Mouse (Mus musculus): ENCODE data around the gene Nmnat3. TPM values are rescaled to one million over a fixed set of nuclear protein-coding genes. Genes with fewer than 3 reads are reported as not detected.

The Nmnat3 gene
- polyA plus RNA-seq, 1 experiment: 12.9 TPM

DNA sequence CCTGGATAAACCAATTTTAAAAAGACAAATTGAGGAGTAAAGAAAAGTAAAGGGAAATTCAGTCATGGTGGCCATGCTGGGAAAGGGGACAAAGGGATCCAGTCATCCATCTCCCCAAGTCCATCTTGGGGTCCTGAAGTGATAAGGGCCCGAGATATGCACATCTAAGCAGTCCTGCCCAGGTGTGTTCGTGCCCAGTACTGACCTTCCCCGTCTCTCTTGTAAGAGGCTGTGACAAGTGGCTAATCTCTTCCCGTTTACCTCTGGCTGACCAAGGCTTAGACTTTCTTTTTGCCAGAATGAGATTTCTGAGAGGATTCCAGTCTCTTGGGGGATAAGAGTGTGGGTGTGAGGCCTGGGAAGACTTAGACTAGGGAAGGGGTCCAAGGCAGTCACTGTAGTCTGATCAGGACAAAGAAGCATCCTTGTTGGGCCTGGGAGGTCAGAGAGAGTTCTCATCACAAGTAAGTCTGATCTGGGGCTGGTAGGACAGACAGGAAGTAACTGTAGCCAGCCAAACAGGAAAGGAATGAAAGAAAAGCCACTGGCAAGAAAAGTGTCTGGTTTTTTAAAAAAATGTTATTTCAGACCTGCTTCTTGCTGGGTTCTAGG is 140.8 kb downstream of the Nmnat3 start:
- DNase-seq: no peak
- TF ChIP-seq CTCF (IDR thresholded peaks at IDR 0.05; ENCODE audit: borderline replicate concordance, control insufficient read depth, extremely low read depth, insufficient read depth, low read length, poor library complexity) (no peak), POLR2A (IDR thresholded peaks at IDR 0.05; ENCODE audit: control insufficient read depth, extremely low read depth, insufficient read depth, low read length, poor library complexity) (no peak)
- H3K27me3 ChIP-seq (ENCODE audit: control insufficient read depth, insufficient read depth, low read length): peaks cover 6% of the 10 kb centered on the region
- WGBS: 81% methylated on average over 4 of the region's 4 CpGs
- no peaks in the 10 kb centered on the region; the same call in 1 of the 2 replicates for H3K4me1 ChIP-seq (replicated peaks; ENCODE audit: control insufficient read depth, insufficient read depth, low read length)
- no peak overlapping the region for H3K27ac ChIP-seq (ENCODE audit: control insufficient read depth, insufficient read depth, low read length)
- H3K4me3 ChIP-seq (ENCODE audit: control insufficient read depth, insufficient read depth, low read length): no peak overlapping the region
- no peaks in the 10 kb centered on the region for H3K36me3 ChIP-seq (ENCODE audit: control insufficient read depth, insufficient read depth, low read length)

DNA sequence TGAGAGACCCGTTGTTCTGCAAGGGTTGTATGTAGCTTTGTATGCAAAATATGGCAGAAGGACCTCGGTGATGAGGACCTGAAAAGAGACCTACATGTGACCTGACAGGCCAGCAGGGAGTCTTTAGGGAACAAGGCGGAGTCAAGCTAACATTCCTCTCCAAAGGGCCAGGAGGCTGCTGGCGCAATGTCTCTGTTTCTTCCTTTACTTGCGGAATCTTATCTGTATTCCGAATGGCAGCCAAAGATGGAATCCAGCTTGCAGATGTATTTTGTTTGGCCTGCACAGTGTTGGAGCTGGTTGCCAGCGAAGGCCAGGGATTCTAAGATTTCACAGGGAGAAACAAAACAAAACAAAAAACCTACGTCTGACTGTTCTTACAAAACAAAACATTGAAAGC is 141.5 kb downstream of the Nmnat3 start:
- Histone ChIP-seq H3K4me3 (ENCODE audit: control insufficient read depth, insufficient read depth, low read length) (no peak overlapping the region), H3K27ac (ENCODE audit: control insufficient read depth, insufficient read depth, low read length) (no peak overlapping the region), H3K4me1 (replicated peaks; ENCODE audit: control insufficient read depth, insufficient read depth, low read length) (no peaks in the 10 kb centered on the region; the same call in 1 of the 2 replicates), H3K36me3 (ENCODE audit: control insufficient read depth, insufficient read depth, low read length) (no peaks in the 10 kb centered on the region), H3K27me3 (ENCODE audit: control insufficient read depth, insufficient read depth, low read length) (peaks cover 6% of the 10 kb centered on the region)
- WGBS: 81% methylated on average over 8 of the region's 8 CpGs
- no peak for DNase-seq
- TF ChIP-seq POLR2A (IDR thresholded peaks at IDR 0.05; ENCODE audit: control insufficient read depth, extremely low read depth, insufficient read depth, low read length, poor library complexity) (no peak), CTCF (IDR thresholded peaks at IDR 0.05; ENCODE audit: borderline replicate concordance, control insufficient read depth, extremely low read depth, insufficient read depth, low read length, poor library complexity) (no peak)

DNA sequence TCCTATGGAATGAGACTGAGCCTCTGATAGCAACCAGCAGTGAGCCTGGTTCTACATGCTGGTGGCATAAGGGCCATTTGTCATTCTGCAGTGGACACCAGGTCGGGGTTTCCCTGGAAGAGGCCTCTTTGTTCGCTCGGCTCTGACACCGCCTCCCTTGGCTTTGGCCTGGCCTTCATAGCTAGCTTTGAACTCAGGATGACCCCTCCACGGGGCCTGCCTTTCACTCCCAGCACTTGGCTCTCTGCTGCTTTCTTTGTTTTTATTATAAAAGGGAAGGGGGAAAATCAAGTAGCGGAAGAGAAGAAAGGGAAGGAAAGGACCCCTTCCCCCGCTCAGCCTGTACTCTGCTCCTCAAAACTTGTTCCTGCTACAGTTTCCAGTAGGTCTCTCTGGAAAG is 142.6 kb downstream of the Nmnat3 start:
- peaks cover 6% of the 10 kb centered on the region for H3K27me3 ChIP-seq (ENCODE audit: control insufficient read depth, insufficient read depth, low read length)
- H3K4me1 ChIP-seq (replicated peaks; ENCODE audit: control insufficient read depth, insufficient read depth, low read length): no peaks in the 10 kb centered on the region
- no peak overlapping the region for H3K4me3 ChIP-seq (ENCODE audit: control insufficient read depth, insufficient read depth, low read length)
- 62% methylated on average over 7 of the region's 7 CpGs for WGBS
- DNase-seq: no peak
- no peak overlapping the region for H3K27ac ChIP-seq (ENCODE audit: control insufficient read depth, insufficient read depth, low read length)
- TF ChIP-seq POLR2A (IDR thresholded peaks at IDR 0.05; ENCODE audit: control insufficient read depth, extremely low read depth, insufficient read depth, low read length, poor library complexity): no peak
- TF ChIP-seq CTCF (IDR thresholded peaks at IDR 0.05; ENCODE audit: borderline replicate concordance, control insufficient read depth, extremely low read depth, insufficient read depth, low read length, poor library complexity): no peak
- no peaks in the 10 kb centered on the region for H3K36me3 ChIP-seq (ENCODE audit: control insufficient read depth, insufficient read depth, low read length)

DNA sequence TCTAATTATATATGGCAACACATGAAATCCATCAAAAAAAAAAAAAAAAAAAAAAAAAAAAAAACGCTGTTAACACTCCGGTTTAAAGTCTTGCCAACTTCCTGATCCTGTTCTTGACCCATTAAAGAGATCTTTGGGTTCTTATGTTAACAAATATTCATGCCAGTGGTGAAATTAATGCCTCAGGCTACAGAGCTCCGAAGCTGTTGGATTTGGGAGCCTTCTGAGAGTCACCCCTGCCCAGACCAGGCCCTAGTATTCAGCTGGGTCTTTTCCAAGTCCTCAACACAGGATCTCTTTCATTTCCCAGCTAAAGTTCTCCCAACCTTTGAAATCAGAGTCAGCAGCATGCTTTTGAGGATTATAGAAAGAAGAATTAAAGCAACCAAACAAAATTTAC is 143.3 kb downstream of the Nmnat3 start:
- H3K4me1 ChIP-seq (replicated peaks; ENCODE audit: control insufficient read depth, insufficient read depth, low read length): no peaks in the 10 kb centered on the region
- H3K4me3 ChIP-seq (ENCODE audit: control insufficient read depth, insufficient read depth, low read length): no peak overlapping the region
- TF ChIP-seq CTCF (IDR thresholded peaks at IDR 0.05; ENCODE audit: borderline replicate concordance, control insufficient read depth, extremely low read depth, insufficient read depth, low read length, poor library complexity) (no peak), POLR2A (IDR thresholded peaks at IDR 0.05; ENCODE audit: control insufficient read depth, extremely low read depth, insufficient read depth, low read length, poor library complexity) (no peak)
- no peaks in the 10 kb centered on the region for H3K36me3 ChIP-seq (ENCODE audit: control insufficient read depth, insufficient read depth, low read length)
- no peak overlapping the region for H3K27ac ChIP-seq (ENCODE audit: control insufficient read depth, insufficient read depth, low read length)
- no peak for DNase-seq
- H3K27me3 ChIP-seq (ENCODE audit: control insufficient read depth, insufficient read depth, low read length): peaks cover 4% of the 10 kb centered on the region
- 59% methylated on average over 3 of the region's 3 CpGs for WGBS

DNA sequence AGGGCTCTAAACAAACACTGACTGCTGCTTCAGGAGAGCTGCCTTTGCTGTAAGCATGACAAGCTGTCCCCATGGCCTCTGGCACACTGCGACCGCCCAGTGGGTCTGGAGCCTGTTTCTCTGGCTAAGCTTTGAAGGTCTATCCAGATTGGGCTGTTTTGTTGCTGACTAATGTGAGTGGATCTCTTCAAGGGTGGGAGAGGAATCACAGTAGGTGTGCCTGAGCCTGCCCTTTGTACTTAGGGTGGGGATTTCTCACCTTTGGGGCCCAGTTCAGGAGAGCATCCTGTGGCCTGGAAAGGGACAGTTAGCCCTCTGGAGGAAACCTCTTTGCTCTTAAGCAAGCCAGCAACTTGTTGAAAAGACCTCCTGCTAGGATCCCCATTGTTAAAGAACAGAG is 145.8 kb downstream of the Nmnat3 start:
- 95% methylated on average over 2 of the region's 2 CpGs for WGBS
- no peak for DNase-seq
- Histone ChIP-seq H3K36me3 (ENCODE audit: control insufficient read depth, insufficient read depth, low read length) (no peaks in the 10 kb centered on the region), H3K27ac (ENCODE audit: control insufficient read depth, insufficient read depth, low read length) (no peak overlapping the region), H3K4me3 (ENCODE audit: control insufficient read depth, insufficient read depth, low read length) (no peak overlapping the region), H3K27me3 (ENCODE audit: control insufficient read depth, insufficient read depth, low read length) (no peaks in the 10 kb centered on the region), H3K4me1 (replicated peaks; ENCODE audit: control insufficient read depth, insufficient read depth, low read length) (no peaks in the 10 kb centered on the region)
- TF ChIP-seq CTCF (IDR thresholded peaks at IDR 0.05; ENCODE audit: borderline replicate concordance, control insufficient read depth, extremely low read depth, insufficient read depth, low read length, poor library complexity): no peak
- TF ChIP-seq POLR2A (IDR thresholded peaks at IDR 0.05; ENCODE audit: control insufficient read depth, extremely low read depth, insufficient read depth, low read length, poor library complexity): no peak

DNA sequence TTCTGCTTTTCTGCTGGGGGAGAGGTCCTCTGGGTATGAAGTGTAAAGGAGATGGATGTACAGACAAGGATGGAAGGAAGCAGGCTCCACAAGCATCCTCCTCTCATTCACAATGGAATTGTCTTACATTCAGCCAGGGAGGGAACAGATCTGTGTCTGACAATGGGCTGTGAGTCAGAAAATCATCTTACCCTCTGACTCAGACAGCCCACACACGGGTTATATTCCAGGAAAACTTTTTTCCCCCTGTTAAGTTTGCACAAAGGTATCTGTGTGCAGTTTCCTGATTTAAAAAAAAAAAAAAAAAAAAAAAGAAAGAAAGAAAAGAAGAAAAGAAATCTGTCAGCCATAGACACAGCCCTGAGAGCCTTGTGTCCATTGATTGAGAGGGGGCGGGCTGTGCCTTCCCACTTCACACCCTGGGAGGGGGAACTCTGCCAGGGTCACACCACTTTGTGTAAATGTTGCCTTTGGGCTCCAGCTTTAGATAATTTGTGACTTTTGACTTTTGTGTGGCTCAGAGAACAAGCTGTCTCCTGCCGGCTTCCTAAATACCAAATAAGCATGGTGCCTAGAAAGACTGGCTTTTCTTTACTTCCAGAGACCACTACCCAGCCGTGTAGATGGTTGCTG is 146.8 kb downstream of the Nmnat3 start:
- Histone ChIP-seq H3K27ac (ENCODE audit: control insufficient read depth, insufficient read depth, low read length) (no peak overlapping the region), H3K4me1 (replicated peaks; ENCODE audit: control insufficient read depth, insufficient read depth, low read length) (no peaks in the 10 kb centered on the region), H3K36me3 (ENCODE audit: control insufficient read depth, insufficient read depth, low read length) (no peaks in the 10 kb centered on the region), H3K27me3 (ENCODE audit: control insufficient read depth, insufficient read depth, low read length) (no peaks in the 10 kb centered on the region), H3K4me3 (ENCODE audit: control insufficient read depth, insufficient read depth, low read length) (no peak overlapping the region)
- DNase-seq: no peak
- whole genome bisulfite sequencing: 73% methylated on average over 4 of the region's 4 CpGs
- TF ChIP-seq CTCF (IDR thresholded peaks at IDR 0.05; ENCODE audit: borderline replicate concordance, control insufficient read depth, extremely low read depth, insufficient read depth, low read length, poor library complexity) (no peak), POLR2A (IDR thresholded peaks at IDR 0.05; ENCODE audit: control insufficient read depth, extremely low read depth, insufficient read depth, low read length, poor library complexity) (no peak)
